Mouse (Mus musculus): ENCODE results near the gene Ctps.

- no peak for TF ChIP-seq CTCF (IDR thresholded peaks at IDR 0.05; ENCODE audit: control insufficient read depth, insufficient read depth, insufficient read length)
- no peak for TF ChIP-seq USF1 (IDR thresholded peaks at IDR 0.05; ENCODE audit: low read depth)
- no peak for TF ChIP-seq MAX (IDR thresholded peaks at IDR 0.05)
- no peak for TF ChIP-seq MYOD1 (IDR thresholded peaks at IDR 0.05; ENCODE audit: control insufficient read depth, insufficient read length, low read depth)
Observed at GRCm38 (mm10) chr4:120588445-120588844, 18.4 kb upstream of the Ctps start, which contains the start of gene Gm8439.
